Comparison of ENCODE assay signal across 9 mouse cellular contexts in the genomic region with DNA sequence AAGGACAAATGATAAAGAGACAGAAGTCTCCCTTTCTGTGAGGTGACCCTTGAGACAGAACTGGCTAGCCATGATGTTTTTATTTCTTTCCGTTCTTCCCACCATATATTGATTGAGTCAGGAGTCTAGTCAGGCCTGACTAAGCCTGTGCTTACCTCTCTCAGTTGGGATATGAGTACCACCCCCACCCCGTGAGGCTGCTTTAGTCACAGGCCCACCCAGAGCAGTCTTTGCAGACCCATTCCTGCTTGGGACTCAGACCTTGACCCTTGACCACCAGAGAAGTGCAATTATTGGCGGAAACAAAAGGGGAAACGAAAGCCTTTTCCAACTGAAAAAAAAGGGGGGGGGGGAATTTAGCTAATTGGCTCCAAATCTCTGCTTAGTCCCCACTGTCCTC. TPM values are rescaled to one million over a fixed set of nuclear protein-coding genes. Genes with fewer than 3 reads are reported as not detected.
DNase-seq lines count a peak whose midpoint lies in the region; ATAC-seq lines count a peak whose summit lies in the region.
"Had no signal": no experiment of that assay in that cellular context is flagged by ENCODE, and none has a peak within 500 bp of the region (broad histone marks: within the 10 kb centered on the region; RNA-seq: fewer than 3 reads in every experiment).

No protein-coding gene starts in this region.

- ATAC-seq in kidney, embryonic 15.5 days (replicated peaks; ENCODE audit: low FRiP score) = no peak
- no peak for ATAC-seq in hindbrain, embryonic 16.5 days
- ATAC-seq in neural tube, embryonic 12.5 days (ENCODE audit: low FRiP score, low read depth) = no peak

- H3K9me3 ChIP-seq in kidney, embryonic 15.5 days (replicated peaks) = no peaks in the 10 kb centered on the region
- no peaks in the 10 kb centered on the region for H3K9me3 ChIP-seq in embryonic facial prominence, embryonic 10.5 days
- no peaks in the 10 kb centered on the region for H3K9me3 ChIP-seq in hindbrain, embryonic 16.5 days (ENCODE audit: control insufficient read depth, low read length)
- H3K9me3 ChIP-seq in neural tube, embryonic 12.5 days = no peaks in the 10 kb centered on the region

- 5% methylated on average over 4 of the region's 4 CpGs for WGBS in kidney, embryonic 15.5 days
- 5% methylated on average over 4 of the region's 4 CpGs for WGBS in embryonic facial prominence, embryonic 10.5 days
- 4% methylated on average over 4 of the region's 4 CpGs for WGBS in hindbrain, embryonic 16.5 days
- 4% methylated on average over 4 of the region's 4 CpGs for WGBS in neural tube, embryonic 12.5 days

- 0 out of 2 replicates have a peak overlapping the region, but pooled peaks have one; percentile 32 for H3K4me3 ChIP-seq in kidney, embryonic 15.5 days (replicated peaks)
- peak overlapping the region; percentile 73 for H3K4me3 ChIP-seq in embryonic facial prominence, embryonic 10.5 days
- peak overlapping the region; percentile 94 for H3K4me3 ChIP-seq in hindbrain, embryonic 16.5 days (ENCODE audit: low read length)
- peak overlapping the region; percentile 86 for H3K4me3 ChIP-seq in neural tube, embryonic 12.5 days

- H3K4me1 ChIP-seq in kidney, embryonic 15.5 days = peaks cover 41% of the 10 kb centered on the region
- peaks cover 50% of the 10 kb centered on the region for H3K4me1 ChIP-seq in embryonic facial prominence, embryonic 10.5 days
- H3K4me1 ChIP-seq in hindbrain, embryonic 16.5 days (ENCODE audit: control insufficient read depth, insufficient read depth, low read depth, low read length) = peaks cover 21% of the 10 kb centered on the region
- peaks cover 54% of the 10 kb centered on the region for H3K4me1 ChIP-seq in neural tube, embryonic 12.5 days

- H3K9ac ChIP-seq in kidney, embryonic 15.5 days = no peak overlapping the region
- H3K9ac ChIP-seq in hindbrain, embryonic 16.5 days (ENCODE audit: low read depth, low read length) = peak overlapping the region; percentile 73
- H3K9ac ChIP-seq in neural tube, embryonic 12.5 days = peak overlapping the region; percentile 63

- H3K27me3 ChIP-seq in kidney, embryonic 15.5 days = peaks cover 94% of the 10 kb centered on the region
- H3K27me3 ChIP-seq in embryonic facial prominence, embryonic 10.5 days (replicated peaks; ENCODE audit: low read depth, poor library complexity, severe bottlenecking) = peaks cover 85% of the 10 kb centered on the region
- no peaks in the 10 kb centered on the region for H3K27me3 ChIP-seq in hindbrain, embryonic 16.5 days (replicated peaks; ENCODE audit: control insufficient read depth, insufficient read depth, low read length)
- peaks cover 31% of the 10 kb centered on the region for H3K27me3 ChIP-seq in neural tube, embryonic 12.5 days (replicated peaks)

- no peak for DNase-seq in kidney, postnatal 14 days
- peak; percentile 19 for DNase-seq in embryonic facial prominence, embryonic 10.5 days (ENCODE audit: low spot score)
- no peak for DNase-seq in left cerebral cortex, postnatal 14 days (ENCODE audit: low spot score in 2 of 2)
- DNase-seq in right cerebral cortex, postnatal 14 days = no peak
- DNase-seq in retina, embryonic 14.5 days (ENCODE audit: low spot score) = no peak

- peak overlapping the region; percentile 58 for H3K4me2 ChIP-seq in kidney, embryonic 15.5 days
- peak overlapping the region; percentile 81 for H3K4me2 ChIP-seq in hindbrain, embryonic 16.5 days (ENCODE audit: low read length)
- peak overlapping the region; percentile 92 for H3K4me2 ChIP-seq in neural tube, embryonic 12.5 days (replicated peaks)

- intact Hi-C loops in left cerebral cortex, postnatal 14 days (cut with DNase I) = loop anchor here (5.0 kb wide), 1 partner anchor 40 kb away; no protein-coding TSS in a partner anchor

- H3K36me3 ChIP-seq in kidney, embryonic 15.5 days = no peaks in the 10 kb centered on the region
- no peaks in the 10 kb centered on the region for H3K36me3 ChIP-seq in embryonic facial prominence, embryonic 10.5 days (replicated peaks)
- H3K36me3 ChIP-seq in hindbrain, embryonic 16.5 days (ENCODE audit: control insufficient read depth, insufficient read depth, low read length) = no peaks in the 10 kb centered on the region
- no peaks in the 10 kb centered on the region for H3K36me3 ChIP-seq in neural tube, embryonic 12.5 days
- H3K36me3 ChIP-seq: G1E had no signal

- H3K27ac ChIP-seq in kidney, embryonic 15.5 days = no peak overlapping the region
- no peak overlapping the region for H3K27ac ChIP-seq in embryonic facial prominence, embryonic 10.5 days (replicated peaks)
- peak overlapping the region; percentile 76 for H3K27ac ChIP-seq in hindbrain, embryonic 16.5 days (ENCODE audit: low read depth, low read length)
- H3K27ac ChIP-seq in neural tube, embryonic 12.5 days = no peak overlapping the region

RNA-seq across cellular contexts. Expression of gene Cdk5r2, which starts 2.9 kb away (rescaled TPM):
- 0.05 TPM in 1 of 2 replicates, not detected in the other for polyA plus RNA-seq in kidney, embryonic 15.5 days (2015; fragmentation: Nextera tagmentation; extraction: Ambion mirVana)
- 0.21 and 0.39 TPM in 2 replicates for polyA plus RNA-seq in embryonic facial prominence, embryonic 10.5 days (2016; fragmentation: Nextera tagmentation; extraction: Ambion mirVana)
- polyA plus RNA-seq in hindbrain, embryonic 16.5 days (2015; fragmentation: Nextera tagmentation; extraction: Ambion mirVana) = 8.4 and 9.4 TPM in 2 replicates
- 5.7 and 7.6 TPM in 2 replicates for polyA plus RNA-seq in neural tube, embryonic 12.5 days (2016; fragmentation: Nextera tagmentation; extraction: Ambion mirVana)
- 100 to 1,000 TPM; 566 to 585 TPM for total RNA-seq in left cerebral cortex, postnatal 14 days (2021)
- total RNA-seq: G1E had no signal
- polyA plus RNA-seq: G1E had no signal

RNA-seq across cellular contexts. Expression of gene Fev, which starts 27.5 kb away (rescaled TPM):
- polyA plus RNA-seq in kidney, embryonic 15.5 days (2015; fragmentation: Nextera tagmentation; extraction: Ambion mirVana) = 0.53 and 0.67 TPM in 2 replicates
- not detected in 2 replicates for polyA plus RNA-seq in embryonic facial prominence, embryonic 10.5 days (2016; fragmentation: Nextera tagmentation; extraction: Ambion mirVana)
- polyA plus RNA-seq in hindbrain, embryonic 16.5 days (2015; fragmentation: Nextera tagmentation; extraction: Ambion mirVana) = 2.9 and 3.3 TPM in 2 replicates
- 0.32 TPM in 1 of 2 replicates, not detected in the other for polyA plus RNA-seq in neural tube, embryonic 12.5 days (2016; fragmentation: Nextera tagmentation; extraction: Ambion mirVana)
- not detected for total RNA-seq in left cerebral cortex, postnatal 14 days (2021)
- polyA plus RNA-seq: G1E had no signal

RNA-seq across cellular contexts. Expression of gene Cryba2, which starts 35.3 kb away (rescaled TPM):
- polyA plus RNA-seq in kidney, embryonic 15.5 days (2015; fragmentation: Nextera tagmentation; extraction: Ambion mirVana) = not detected in 2 replicates
- not detected in 2 replicates for polyA plus RNA-seq in embryonic facial prominence, embryonic 10.5 days (2016; fragmentation: Nextera tagmentation; extraction: Ambion mirVana)
- 1.4 and 2.1 TPM in 2 replicates for polyA plus RNA-seq in hindbrain, embryonic 16.5 days (2015; fragmentation: Nextera tagmentation; extraction: Ambion mirVana)
- not detected in 2 replicates for polyA plus RNA-seq in neural tube, embryonic 12.5 days (2016; fragmentation: Nextera tagmentation; extraction: Ambion mirVana)
- under 1 TPM in 1 of 2 experiments, not detected in 1; 0.51 TPM for total RNA-seq in left cerebral cortex, postnatal 14 days (2021)
- total RNA-seq: G1E had no signal
- polyA plus RNA-seq: G1E had no signal

Comparison
In these comparisons a context has a peak if more than half of its experiments do, and no peak if none do; other contexts are left out.
1. H3K4me3 ChIP-seq: peak in every context shown above with its lines; median percentile 94 in hindbrain, embryonic 16.5 days; 86 in neural tube, embryonic 12.5 days; 73 in embryonic facial prominence, embryonic 10.5 days; 32 in kidney, embryonic 15.5 days.